In genomic region chr4:107628921-107629411, GRCm38 (mm10) we compare ENCODE assay signal across 17 mouse cellular contexts. TPM values are rescaled to one million over a fixed set of nuclear protein-coding genes. Genes with fewer than 3 reads are reported as not detected.
DNase-seq lines count a peak whose midpoint lies in the region; ATAC-seq lines count a peak whose summit lies in the region.
"Had no signal": no experiment of that assay in that cellular context is flagged by ENCODE, and none has a peak within 500 bp of the region (broad histone marks: within the 10 kb centered on the region; RNA-seq: fewer than 3 reads in every experiment).

No protein-coding gene starts in this region.

- WGBS in heart, embryonic 14.5 days, result 18% methylated on average over 17 of the region's 17 CpGs

- no peak overlapping the region for H3K9ac ChIP-seq in heart, embryonic 14.5 days (ENCODE audit: low read length)
- H3K9ac ChIP-seq: embryonic facial prominence, embryonic 12.5 days had no signal

- H3K9me3 ChIP-seq in heart, embryonic 14.5 days (ENCODE audit: control insufficient read depth, low read length), result no peaks in the 10 kb centered on the region
- H3K9me3 ChIP-seq: embryonic facial prominence, embryonic 12.5 days; midbrain, embryonic 10.5 days had no signal

- H3K27ac ChIP-seq in heart, embryonic 14.5 days (replicated peaks in 1 of 2; ENCODE audit: control insufficient read depth in 1 of 2, insufficient read depth in 1 of 2, low read depth in 2 of 2, low read length in 2 of 2), result no peak overlapping the region
- H3K27ac ChIP-seq: embryonic facial prominence, embryonic 12.5 days had no signal

- H3K4me2 ChIP-seq in heart, embryonic 14.5 days (ENCODE audit: low read length), result peak overlapping the region; percentile 7; the same call in 1 of the 2 replicates
- H3K4me2 ChIP-seq: embryonic facial prominence, embryonic 12.5 days had no signal

- H3K4me1 ChIP-seq in heart, embryonic 14.5 days (ENCODE audit: control insufficient read depth in 2 of 2, insufficient read depth in 2 of 2, low read length in 2 of 2), result peaks cover 9 to 11% of the 10 kb centered on the region in 2 experiments

- peak; percentile 68 for ATAC-seq in heart, embryonic 14.5 days (ENCODE audit: insufficient number of reproducible peaks, insufficient read depth, low FRiP score, low read depth)
- ATAC-seq in activated CD4-positive, CD25-positive, alpha-beta regulatory T cell, adult 4 months, result no peak
- ATAC-seq: forebrain, embryonic 16.5 days; hindbrain, embryonic 16.5 days; lung, postnatal 0 days had no signal

- H3K4me3 ChIP-seq in heart, embryonic 14.5 days (ENCODE audit: control insufficient read depth in 1 of 2, insufficient read depth in 1 of 2, low read depth in 1 of 2, low read length in 2 of 2), result no peak overlapping the region
- H3K4me3 ChIP-seq: embryonic facial prominence, embryonic 12.5 days; midbrain, embryonic 10.5 days had no signal

- peaks cover 14% of the 10 kb centered on the region for H3K27me3 ChIP-seq in heart, embryonic 14.5 days (ENCODE audit: control insufficient read depth, insufficient read depth, low read length)

- DNase-seq in cerebellum, adult 8-10 months, result peak; percentile 5
- DNase-seq in cerebellum, adult 18-20 months, result no peak
- peak; percentile 23 for DNase-seq in 3134 (ENCODE audit: extremely low read depth, insufficient read length, low spot score)
- peak; percentile 48 for DNase-seq in kidney, postnatal 14 days
- no peak for DNase-seq in left cerebral cortex, postnatal 10 days (ENCODE audit: extremely low spot score in 1 of 2, low spot score in 2 of 2)
- no peak for DNase-seq in thymus, postnatal 14 days
- DNase-seq: gastrocnemius, postnatal 25 days; spleen, adult 18-20 months had no signal

- H3K36me3 ChIP-seq in heart, embryonic 14.5 days (ENCODE audit: control insufficient read depth, insufficient read depth, low read length), result no peaks in the 10 kb centered on the region
- H3K36me3 ChIP-seq: embryonic facial prominence, embryonic 12.5 days; midbrain, embryonic 10.5 days had no signal

- intact Hi-C loops in left cerebral cortex, postnatal 10 days (cut with DNase I), result no loop called here

RNA-seq across cellular contexts. Expression of gene Dmrtb1, which starts 55.1 kb away (rescaled TPM):
- polyA plus RNA-seq in heart, embryonic 14.5 days (2014; fragmentation: Nextera tagmentation; extraction: Ambion mirVana), result not detected in 2 replicates
- 1 to 10 TPM; 7.2 to 8.5 TPM for total RNA-seq in left cerebral cortex, postnatal 10 days (2021)
- polyA plus RNA-seq in activated CD4-positive, CD25-positive, alpha-beta regulatory T cell, adult 4 months (2017; shearing (Covaris generic)), result not detected
- total RNA-seq: adrenal gland, postnatal 4 days; gastrocnemius, postnatal 25 days; MEL had no signal

Comparison
In these comparisons a context has a peak if more than half of its experiments do, and no peak if none do; other contexts are left out.
1. DNase-seq: peak in cerebellum, adult 8-10 months (single experiment), 3134 (single experiment) and kidney, postnatal 14 days (single experiment); none in cerebellum, adult 18-20 months (0 of 2), left cerebral cortex, postnatal 10 days (0 of 2) and thymus, postnatal 14 days (single experiment).